Mouse (Mus musculus) ovary, adult 18-20 months (tissue): ENCODE results near the gene Rpl36.
"Not testable (repeated sequence)": the region's sequence is repeated elsewhere in the genome, so short reads cannot be mapped to it uniquely, and the experiment has no call there.

Experiments
- DNase-seq: peaks from one replicate; pipeline ENCODE4 v3.0.0; 2022; ENCODE audit warnings: low spot score, mixed read lengths

Gene Rpl36

DNA sequence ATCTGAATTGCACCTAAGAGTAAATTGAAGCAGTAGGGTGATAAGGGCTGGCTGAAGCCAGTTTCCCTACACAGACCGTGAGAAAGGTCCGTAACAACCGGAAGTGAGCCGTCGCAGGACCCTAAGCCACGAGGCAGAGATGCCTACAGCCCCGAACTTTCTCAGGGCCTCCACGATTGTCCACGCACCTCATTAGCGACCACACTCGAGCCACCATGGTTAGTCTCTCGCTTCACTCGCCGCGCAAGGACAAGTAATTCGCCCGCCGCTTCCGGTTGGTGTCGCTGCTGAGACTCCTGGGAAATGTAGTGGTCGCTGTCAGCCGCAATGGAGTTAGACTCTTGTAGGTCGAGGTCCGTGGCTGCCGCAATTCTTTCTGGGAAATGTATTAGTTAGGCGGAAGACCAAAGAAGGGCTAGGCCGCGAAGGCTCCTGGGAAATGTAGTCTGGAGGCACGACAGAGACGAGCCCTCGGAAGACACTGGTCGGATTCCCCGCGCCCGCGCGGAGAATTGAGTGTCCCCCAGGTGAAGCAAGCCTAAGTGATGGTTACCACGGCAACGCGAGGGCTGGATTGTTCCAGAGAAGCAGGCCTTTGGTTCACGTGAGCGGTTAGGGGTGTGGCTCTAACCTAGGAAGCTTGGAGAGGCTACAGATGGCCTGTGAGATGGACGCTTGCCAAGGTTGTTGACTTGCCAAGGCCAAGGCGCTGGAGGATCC, 3.6 kb upstream of the Rpl36 start, which contains the start of gene 2410015M20Rik:
2410015M20Rik (minus strand) TSS at position 320 of the 720 bp plus-strand sequence.
- DNase-seq = peak; percentile 94

DNA sequence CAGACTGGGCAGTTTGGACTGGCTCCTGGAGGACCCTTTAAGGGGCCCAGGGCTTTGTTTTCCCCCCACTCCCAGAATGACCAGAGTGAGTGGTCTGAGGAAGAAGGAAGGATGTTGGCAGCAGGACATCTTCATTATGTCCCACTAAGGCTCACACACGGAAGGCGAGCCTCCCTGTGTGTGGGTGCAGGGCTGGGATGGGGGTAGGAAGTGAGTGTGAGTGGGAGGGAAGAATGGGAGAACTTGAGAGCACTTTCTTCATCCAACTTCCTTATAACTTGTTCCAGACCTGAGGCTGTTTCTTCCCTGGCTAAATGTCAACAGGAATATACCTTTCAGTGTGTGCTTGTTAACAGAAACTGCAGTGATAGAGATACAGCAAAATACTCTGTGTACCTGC, 1.9 kb upstream of the Rpl36 start:
- DNase-seq = no peak

DNA sequence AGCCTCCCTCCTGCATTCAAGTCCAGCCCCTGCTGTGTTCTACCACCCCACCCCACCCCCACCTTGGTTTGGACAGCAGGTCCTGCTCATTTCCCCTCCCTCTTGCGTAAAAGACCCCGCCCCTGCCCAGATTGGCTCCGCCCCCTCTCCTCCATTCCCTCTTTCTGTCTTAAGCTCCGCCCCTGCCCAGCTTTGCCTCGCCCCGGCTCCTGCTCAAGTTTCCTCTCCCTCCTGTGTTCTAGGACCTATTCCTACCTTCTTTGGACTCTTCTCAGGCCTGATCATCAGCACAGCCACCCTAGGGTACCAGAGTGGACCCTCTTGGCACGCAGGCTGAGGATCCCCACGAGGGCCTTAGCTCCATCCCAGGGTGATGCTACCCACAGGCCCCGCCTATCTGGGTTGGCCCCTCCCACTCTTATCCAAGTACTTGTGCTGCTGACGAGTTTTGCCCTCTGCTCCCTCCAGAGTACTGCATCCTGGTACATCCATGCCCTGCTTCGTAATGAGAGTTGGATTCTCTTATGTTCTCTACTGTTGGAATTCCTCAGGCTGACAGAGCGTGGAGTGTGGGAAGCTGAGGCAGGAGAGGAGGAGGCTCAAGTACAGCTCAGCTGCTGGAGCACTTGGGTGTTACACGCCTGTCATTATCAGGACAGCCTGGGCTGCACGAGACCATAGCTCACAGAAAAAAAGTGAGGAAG, 1.2 kb upstream of the Rpl36 start:
- no peak for DNase-seq

DNA sequence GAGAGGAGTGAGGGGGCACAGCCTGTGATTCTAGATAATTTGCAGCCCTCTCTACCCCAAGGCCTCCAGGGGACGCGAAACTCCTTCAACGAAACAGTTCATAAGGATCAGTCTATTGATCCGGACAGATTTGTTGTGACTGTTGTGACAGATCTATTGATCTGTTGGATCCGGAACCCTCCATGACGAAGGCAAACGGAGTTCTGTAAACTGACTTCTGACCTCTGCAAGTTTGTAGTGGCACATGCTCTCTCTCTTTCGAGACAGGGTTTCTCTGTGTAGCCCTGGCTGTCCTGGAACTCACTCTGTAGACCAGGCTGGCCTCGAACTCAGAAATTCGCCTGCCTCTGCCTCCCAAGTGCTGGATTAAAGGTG, 664 bp upstream of the Rpl36 start:
- DNase-seq = not testable (repeated sequence)

DNA sequence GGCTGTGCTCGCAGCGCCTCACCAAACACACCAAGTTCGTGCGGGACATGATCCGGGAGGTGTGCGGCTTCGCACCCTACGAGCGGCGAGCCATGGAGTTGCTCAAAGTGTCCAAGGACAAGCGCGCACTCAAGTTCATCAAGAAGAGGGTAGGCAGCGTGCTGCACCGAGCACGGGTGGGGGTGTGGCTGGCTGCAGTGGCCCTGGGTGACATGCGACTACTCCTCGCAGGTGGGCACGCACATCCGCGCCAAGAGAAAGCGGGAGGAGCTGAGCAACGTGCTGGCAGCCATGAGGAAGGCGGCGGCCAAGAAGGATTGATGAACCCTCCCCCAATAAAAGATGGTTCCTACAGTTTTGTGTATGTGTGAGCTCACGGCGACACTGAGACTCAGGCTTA, 677 bp downstream of the Rpl36 start:
- not testable (repeated sequence) for DNase-seq

DNA sequence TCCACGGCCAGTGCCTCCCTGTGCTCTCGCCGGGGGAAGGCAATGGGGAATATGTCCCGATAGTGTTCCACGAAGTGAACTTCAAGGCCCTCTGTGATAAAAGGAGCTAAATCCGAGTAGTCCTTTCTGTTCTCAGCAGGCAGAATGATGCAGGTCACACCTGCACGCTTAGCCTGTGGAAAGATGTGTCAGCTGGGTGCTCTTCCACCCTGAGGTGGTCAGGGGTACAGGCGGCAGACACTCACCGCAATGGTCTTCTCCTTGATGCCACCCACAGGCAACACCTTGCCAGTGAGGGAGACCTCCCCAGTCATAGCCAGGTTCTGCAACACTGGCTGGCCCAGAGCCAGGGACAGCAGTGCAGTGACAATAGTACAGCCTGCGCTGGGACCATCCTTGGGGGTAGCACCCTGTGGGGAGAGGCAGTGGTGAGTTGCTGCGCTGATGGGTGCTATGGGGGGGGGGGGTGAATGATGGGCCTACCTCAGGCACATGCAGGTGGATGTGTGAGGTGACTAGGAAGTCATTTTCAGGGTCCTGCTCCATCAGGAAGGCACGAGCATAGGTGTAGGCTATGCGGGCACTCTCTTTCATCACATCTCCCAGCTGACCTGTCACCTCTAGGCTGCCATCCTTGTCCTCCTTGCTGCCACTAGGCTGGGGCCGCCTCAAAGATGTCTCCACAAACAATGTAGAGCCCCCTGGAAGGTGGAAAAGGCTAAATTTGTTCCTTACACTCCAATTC, 1.3 kb downstream of the Rpl36 start:
- no peak for DNase-seq

DNA sequence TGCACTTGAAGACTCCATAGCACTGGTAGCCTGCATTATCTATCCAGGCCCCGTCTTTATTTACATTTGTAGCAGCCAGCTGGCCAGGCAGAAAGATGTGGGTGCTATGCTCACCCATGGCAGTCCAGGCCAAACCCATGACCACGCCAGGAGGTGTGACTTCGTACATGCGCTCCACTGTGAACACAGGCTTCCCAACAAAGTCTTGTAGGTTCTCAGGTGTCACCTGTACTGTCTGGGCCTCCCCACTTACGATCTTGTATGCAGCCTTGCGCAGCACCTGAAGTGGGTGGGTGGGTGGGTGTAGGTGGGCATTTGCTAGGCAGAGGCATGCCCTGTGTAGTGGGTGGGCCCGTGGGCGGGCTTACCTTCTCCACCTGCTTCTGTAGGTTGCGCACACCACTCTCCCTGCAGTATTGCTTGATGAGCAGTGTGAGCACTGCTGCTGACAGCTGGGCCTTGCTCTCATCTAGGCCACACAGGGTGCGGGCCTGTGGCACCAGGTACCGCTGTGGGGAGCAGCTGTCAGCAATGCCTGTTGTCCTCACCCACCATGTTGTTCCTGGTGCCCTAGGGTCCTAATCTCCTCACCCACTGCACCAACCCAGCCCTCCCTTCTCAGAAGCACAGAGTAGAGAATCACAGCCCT, 2.0 kb downstream of the Rpl36 start:
- DNase-seq = no peak

DNA sequence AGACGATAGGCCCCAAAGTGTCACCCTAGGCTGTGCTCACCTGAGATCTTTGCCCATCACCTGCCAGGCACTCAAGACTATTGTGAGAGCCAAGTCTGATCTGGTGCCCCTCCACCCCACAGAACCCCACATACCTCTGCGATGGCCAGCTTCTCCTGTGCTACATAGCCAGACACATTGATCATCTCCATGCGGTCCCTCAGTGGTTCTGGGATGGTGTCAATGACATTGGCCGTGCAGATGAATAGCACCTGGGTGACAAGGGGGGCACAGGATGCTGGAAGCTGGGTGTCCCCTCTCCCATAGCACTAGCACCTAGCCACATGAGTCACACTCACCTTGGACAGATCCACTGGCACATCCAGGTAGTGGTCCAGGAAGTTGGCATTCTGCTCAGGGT, 2.6 kb downstream of the Rpl36 start:
- no peak for DNase-seq

DNA sequence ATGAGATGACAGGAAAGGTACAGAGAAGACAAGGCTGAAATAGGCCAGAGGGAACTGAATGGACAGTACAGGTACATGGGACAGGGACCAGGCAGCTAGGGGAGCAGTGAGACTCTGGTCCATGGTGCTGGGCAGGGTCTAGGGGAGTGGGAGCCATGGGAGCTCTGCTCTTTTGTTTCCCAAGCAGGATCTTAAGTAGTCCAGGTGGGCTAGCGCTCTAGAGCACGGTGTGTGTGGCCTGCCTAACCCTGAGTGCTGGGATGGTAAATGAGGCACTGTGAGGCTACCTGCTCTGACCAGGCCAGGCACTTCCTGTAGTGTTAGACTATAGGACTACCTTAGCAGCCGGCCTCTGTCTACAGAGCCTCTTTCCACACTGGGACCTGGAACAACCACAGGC, 3.5 kb downstream of the Rpl36 start:
- DNase-seq = no peak

DNA sequence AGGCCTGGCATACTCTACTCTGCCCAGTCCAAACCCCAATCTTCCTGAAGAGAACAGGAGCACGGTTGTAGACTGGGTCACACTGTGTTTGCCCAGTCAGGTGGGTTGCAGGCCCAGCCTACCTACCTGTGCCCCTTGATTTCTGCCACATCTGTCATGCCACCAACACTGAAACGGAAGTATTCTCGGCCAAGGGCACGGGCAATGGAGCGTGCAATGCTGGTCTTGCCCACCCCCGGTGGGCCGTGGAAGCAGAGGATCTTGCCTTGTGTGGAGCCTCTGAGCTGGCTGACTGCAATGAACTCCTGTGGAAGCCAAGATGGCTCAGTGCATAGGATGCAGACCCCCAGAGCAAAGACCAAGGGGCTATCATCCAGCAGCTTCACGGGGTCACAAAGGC, 4.4 kb downstream of the Rpl36 start:
- DNase-seq = no peak

DNA sequence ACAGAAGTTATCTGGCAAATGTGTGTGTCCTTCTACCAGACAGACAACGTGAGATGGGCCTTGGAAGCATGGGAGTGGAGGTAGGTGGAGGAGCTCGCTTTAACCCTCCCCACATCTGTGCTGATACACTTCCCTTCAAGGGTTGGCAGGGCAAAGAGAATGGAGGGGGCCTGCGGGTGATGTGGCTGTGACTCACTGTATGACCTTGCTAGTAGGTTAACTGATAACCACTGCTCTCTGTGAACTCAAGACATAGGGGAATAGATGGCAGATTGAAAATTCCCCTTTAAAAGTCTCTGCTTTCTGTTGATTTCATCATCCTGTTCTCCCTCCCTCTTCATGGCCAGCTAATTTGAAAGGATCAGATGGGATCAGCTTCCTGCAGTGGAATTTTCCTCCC, 12.3 kb downstream of the Rpl36 start:
- no peak for DNase-seq

DNA sequence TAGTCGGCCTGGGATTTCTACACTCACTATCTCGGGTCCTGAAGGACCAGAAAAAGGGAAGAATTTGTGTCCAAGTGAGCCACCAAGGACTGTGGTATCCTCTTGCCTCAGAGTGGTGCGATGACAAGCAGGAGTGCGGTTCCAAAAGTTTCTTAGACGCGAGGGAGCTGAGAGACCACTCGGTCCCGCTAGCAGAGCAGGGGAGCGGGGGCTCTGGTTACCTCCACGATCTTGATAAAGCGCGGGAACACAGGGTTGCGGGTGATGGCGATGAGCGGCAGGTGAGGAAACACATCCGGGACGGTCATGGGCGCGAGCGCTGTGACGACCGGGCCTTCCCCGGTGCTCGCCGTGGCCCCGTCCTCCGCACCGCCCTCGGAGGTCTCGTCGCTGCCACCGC, 13.0 kb downstream of the Rpl36 start:
- no peak for DNase-seq

DNA sequence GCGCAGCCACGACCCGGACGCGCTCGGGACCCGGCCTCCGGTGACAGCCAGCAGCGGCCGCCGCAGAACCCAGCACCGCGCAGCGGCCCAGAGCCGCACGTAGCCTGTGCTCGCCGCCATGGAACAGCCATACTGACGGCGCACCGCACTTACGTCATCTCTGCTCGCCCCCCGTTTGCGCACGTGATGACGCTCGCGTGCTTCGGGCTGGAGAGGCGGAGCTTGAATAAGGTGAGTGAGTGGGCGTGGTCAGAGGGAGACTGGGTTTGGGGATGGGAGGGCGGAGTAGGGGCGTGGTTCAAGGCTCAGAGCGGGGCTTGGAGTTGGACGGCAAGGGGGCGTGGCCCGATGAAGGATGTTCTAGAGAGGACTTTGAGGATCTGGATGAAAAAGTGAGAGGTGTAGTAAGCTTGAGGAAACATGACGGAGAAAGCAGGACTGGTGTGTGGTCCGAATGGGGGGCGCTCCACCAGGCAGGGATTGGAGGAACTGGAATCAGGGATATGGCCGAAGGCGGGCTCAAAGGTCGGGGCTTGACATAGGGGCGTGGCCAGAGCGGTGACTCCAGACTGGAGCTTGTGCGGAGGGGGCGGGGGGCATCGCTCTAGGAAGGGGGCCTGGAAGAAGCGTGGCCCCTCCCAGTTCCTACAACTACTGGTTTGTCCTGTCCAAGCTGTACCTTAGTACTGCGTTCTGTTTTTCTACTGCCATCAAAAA, 13.7 kb downstream of the Rpl36 start, which contains the start of gene Lonp1:
Lonp1 (minus strand) TSS at position 134 of the 717 bp plus-strand sequence.
- DNase-seq = peak; percentile 96

DNA sequence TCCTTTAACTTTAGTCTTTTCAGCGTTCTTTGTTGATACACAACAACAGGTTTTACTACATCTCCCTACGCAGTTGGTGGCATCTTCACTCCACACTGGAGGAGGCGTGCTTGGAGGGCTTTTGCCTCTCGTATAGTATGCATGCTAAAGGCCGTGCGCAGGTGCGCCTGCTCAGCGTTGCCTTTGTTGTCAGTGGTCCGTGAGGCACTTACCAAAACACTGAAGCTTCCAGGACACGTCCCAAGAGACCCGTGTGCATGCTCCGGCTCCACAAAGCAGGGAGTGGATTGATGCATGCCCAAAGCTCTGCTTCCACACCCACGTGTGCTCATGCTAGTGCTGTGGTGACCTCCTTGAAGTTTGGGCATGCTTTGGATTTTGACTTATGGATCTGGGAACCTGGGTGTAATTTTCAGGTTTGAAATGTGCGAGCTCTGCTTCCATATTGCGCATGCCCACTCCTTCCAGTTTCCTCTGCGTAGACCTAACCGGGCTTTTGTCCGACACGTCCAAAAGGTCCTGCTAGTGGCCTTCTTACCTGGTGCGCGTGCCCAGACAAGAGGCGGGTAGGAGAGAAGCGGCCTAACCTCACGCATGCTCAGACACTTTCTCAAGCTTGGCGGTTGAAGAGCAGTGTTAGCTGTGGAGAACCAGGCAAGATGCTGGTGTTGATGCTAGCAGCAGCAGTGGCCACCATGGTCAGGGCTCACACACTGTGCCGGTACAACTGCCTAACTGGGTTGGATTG, 14.5 kb downstream of the Rpl36 start, which contains the start of gene Catsperd:
Catsperd (plus strand) TSS at position 614 of the 748 bp plus-strand sequence.
- no peak for DNase-seq

DNA sequence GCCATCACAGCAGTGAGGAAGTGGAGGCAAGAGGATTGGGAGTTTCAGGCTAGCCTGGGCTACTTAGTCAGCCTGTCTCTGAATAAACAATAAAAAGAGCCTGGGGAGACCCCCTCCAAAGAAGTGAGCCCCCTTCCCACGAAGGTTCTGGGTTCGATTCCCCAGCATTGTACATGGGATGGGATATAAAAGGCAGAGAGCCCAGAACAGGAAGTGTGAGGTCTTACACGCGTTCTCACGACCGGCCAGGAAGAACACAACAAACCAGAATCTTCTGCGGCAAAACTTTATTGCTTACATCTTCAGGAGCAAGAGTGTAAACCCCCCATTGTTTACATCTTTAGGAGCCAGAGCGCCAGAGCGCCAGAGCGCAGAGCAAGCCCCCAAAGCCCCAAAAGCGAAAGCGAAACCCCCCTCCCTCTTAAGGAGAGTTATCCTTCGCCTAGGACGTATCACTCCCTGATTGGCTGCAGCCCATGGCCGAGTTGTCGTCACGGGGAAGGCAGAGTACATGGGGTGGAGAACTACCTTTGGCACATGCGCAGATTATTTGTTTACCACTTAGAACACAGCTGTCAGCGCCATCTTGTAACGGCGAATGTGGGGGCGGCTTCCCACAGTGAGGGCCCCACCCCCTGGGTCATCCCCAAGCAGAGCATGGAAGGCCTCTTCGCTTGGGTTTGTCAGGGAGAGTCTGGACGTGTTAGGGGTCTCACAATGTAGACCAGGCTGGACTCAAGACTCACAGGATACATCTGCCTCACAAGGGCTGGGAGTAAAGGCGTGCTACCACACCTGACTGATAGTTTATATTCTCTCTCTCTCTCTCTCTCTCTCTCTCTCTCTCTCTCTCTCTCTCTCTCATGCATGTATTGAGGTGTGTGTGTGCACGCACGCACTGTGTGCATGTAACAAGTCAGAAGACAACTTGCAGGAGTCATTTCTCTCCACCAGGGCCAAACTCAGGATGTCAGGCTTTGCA, 16.9 kb downstream of the Rpl36 start:
- DNase-seq = not testable (repeated sequence)

DNA sequence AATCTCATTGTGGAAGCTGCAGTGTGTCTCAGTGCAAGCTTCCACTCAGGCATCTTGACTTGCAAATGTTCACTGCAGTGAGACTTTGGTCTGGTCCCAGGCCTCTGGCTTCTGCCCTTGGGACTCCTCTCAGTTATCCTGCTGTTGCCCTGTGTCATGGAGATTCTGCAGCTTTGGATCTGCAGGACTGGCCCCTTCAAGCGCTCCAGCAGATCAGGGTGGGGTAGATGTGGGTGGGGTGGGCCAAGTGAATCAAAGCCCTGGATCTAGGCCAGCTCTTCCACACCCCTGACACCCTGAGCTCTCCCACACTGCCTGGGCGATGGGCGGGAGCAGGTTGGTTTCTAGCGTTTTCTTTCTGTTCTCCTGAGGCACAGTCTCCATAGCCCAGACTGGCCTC, 18.6 kb downstream of the Rpl36 start:
- no peak for DNase-seq

DNA sequence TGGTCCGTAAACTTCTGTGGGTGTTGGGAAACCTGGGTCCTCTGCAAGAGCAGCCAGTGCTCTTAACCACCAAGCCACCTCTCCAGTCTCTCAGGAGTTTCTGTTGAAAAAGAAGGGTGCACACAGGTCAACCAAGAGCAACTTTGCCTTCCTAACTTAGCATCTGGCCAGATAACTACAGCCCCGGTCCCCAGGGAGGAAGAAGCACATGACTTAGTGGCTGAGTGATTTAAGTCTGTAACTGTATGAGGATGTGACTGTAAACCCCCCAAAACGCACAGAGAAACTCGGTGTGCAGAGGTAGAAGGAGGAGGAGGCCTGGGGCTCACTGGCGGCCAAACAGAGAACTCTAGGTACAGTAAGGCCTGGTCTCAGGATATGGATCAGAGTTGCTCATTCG, 20.8 kb downstream of the Rpl36 start:
- DNase-seq = no peak

DNA sequence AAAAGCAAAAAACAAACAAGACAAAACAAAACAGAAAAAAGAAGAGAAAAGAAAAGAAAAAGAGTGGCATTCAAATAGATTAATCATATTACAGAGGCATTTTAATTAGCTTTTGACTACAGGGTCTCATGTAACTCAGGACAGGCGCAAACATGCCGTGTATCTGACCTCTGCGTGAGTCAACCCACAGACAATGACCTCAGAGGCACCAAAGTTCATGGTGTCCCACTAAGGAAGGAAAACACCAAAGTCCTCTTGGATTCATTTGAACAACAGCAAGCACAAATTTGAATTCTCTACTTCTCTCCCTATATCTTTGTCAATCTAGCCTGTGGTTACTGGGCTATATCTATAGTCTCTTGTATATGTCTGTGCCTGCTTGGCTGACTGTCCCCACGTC, 30.0 kb downstream of the Rpl36 start:
- no peak for DNase-seq

DNA sequence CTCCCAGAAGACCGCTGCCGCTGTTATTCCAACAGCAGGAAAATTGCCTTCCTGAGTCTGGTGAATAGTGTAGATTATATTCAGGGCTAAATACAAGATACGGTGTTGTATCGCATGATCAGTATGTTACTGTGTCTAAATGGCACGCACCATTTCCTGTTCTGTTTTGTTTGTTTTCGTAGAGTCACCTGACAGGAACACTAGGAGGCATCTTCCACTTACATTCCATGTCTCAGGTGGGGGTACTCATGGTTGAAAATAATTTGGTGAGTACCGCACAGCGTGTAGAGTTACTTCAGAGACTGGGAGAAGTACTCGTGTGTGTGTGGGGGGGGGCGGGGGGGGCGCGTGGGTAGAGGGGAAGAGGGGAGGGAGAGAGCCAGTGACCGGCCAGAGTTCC, 34.3 kb downstream of the Rpl36 start:
- no peak for DNase-seq

DNA sequence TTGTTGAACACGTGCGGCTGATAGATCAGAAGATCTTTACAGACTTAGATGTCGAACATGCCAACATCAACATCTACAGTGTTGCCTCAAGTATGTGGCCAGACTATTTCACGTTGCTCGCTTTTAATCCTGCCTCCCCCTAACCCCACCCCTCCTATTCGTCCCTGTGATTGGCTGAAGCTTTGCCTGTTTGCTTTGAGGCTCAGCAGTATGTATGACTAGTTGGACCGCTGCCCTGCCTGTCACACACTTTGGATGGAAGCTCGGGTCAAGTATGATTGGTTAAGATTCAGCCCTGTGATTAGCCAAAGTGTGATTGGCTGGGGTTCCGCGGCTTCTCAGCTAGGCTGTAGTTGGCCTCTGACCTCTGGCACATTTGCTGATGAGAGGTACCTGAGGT, 38.6 kb downstream of the Rpl36 start:
- DNase-seq = no peak
